Mouse (Mus musculus) retina, adult 2 months (tissue): ENCODE data around the gene Ankrd17.

Experiments
- DNase-seq: peaks from one replicate; pipeline ENCODE4 v3.0.0-alpha.2; 2012; ENCODE audit warnings: low read depth, low spot score

The Ankrd17 gene

DNA sequence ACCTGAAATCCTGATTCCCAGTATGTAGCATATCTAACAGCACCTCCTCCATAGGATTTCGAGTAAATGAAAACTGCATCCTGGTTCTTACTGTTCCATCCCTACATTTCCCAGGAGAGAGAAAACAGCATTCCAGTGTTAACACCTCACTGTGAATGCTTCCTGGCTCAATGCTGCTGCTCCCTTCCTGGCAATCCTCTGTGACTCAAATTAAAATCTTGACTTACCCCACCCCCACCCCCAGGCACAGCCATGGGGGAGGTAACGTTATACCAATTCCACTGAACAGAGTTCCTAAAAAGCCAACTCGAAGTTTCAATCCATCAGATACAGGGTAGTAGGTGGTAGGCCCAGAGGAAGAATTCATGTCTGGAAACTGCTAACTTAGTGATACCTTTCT, 143.4 kb downstream of the Ankrd17 start:
- no peak for DNase-seq

DNA sequence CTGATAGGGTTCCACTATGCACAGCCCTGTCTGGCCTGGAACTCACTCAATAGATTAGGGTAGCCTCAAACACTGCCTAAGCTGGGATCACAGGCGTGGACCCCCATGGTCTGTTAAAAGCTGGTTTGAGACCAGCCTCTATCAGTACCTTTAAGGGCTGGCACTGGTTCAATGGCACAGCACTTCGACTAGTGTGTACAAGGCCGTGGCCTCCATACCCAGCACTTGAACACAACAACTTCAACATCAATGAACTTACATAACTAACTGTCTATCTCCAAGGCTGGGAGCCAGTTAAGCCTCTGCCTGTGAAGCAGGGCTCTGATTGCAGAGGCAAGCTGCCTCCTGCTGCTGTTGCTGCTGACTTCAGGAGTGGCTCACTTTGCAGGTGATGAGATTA, 148.6 kb downstream of the Ankrd17 start:
- DNase-seq = no peak

DNA sequence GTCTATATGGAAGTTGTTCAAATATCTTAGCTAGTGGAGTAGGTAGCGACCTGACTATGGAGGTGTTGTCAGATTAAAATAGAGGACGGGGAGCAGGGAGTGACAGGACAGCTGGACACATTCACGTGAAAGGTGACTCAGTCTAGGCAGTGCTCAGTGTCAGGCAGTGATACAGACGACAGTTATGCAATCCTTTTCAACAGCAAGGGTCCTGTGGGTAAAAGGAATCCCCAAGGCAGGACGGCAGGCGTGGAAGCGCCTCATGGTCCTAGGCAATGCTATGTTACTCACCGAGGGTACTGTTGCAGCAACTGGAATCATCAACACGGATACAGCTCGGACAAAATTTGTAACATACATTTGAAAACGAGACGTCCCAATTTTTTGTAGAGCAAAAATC, 149.2 kb downstream of the Ankrd17 start:
- DNase-seq = no peak

DNA sequence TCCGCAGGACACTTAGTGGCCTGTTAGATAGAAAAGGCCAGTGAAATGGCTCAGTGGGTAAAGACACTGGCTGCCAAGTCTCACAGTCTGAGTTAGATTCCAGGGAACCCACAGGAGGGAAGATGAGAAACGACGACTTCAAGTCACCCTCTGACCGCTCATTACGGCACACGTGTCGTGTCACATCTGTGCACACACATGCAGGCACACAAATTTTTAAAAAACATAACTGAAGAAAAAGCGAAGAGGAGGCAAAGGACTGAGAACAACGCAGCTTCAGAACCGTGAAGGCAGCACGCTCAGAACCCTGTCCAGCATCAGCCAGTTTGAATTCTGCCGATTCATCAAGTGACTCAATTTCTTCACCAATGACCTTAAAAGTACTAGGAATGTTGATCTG, 153.0 kb downstream of the Ankrd17 start:
- no peak for DNase-seq

DNA sequence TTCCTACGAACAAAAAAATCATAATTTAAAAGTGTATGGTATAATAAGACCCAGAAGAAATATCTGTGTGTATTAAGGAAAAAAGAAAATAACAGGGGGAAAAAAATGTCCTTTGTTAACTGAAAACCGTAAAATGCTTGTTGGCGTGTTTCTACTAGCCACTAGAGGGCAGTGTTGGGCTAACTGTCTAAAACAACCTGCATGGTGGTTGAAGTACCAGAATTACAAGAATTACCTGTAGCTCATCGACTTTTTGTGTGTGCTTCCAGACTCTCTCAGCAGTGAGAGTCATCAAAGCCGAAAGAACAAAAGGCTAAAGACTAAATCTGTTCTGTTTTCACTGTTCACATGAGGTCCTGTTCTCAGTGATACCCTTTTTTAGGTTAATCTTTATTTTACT, 163.2 kb downstream of the Ankrd17 start:
- DNase-seq = peak; percentile 29

DNA sequence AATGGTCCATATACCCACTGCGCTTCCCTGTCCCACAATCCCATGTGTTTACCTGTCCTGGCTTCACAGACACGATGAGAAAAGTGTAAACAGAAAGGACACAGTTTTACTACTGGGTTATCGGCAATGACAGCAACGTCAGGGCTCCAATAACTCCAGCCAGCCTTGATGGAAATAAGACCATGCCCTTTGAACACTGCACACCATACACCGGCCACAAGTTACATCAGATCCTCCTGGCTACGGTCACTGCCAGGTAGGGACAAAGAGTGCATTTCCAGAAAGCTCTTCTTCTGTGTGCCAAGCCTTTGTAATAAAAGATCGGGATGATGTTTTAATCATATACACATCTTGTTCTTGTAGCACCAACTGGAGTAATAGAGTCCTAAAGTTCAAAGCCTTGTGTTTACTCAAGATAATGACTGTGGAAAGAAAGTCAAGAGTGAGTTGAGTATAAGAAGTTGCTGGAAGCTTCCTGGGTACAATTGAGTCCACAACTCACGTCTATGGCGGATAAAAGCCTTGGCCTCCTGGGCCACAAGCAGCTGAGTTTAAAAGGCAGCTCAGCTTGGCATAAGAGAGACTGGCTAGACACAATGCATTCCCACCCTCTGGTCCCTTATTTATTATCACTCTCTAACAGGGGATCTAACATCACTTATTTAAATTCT, 163.8 kb downstream of the Ankrd17 start:
- no peak for DNase-seq

DNA sequence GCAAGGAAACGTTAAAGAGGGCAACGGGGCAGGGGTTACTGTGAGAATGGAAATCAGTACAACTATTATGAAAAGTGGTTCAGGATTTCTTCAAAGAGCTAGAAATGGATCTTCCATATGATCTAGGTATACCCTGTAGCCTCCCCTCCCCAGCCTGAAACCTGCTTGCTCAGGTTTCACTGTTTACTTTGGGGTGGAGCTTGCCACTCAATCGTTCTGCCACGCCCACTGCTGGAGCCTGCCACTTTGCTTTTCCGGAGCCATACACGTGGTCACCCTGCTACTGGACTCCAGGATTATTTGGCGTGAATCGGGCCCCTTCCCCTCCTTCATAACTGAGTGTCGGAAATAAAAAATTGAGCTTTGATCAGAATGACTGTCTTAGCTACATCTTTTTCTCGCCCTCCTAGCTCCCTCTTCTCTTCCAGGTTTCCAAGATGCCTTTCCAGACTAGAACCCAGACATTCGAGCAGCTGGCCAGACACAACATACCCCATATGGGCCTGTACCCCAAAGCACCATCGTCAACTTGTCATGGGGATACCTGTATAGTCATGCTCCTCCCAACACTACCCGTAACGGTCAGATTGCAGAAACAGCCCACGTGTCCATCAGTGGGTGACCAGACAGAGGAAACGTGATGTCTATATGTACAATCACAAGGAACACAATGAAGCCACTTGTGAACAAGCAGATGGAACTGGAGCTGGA, 166.3 kb downstream of the Ankrd17 start:
- DNase-seq = no peak

DNA sequence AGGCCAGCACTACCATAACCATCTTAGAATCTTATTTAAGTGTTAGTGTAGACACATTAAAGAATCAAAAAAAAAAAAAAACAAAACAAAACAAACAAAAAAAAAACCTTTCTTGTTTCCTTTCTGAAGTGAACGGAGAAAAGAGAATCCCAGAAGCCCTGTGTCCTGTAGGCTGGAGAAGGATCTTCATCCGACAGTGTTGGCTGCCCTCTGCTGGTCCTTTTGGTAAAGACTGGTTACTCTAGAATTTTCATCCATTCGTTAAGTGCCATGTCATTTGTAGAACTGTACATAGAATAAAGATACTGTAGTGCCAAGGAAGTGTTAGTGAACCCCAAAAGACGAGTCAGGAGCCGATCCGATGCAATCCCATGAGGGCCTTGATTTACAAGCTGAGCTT, 171.5 kb downstream of the Ankrd17 start:
- peak; percentile 41 for DNase-seq

DNA sequence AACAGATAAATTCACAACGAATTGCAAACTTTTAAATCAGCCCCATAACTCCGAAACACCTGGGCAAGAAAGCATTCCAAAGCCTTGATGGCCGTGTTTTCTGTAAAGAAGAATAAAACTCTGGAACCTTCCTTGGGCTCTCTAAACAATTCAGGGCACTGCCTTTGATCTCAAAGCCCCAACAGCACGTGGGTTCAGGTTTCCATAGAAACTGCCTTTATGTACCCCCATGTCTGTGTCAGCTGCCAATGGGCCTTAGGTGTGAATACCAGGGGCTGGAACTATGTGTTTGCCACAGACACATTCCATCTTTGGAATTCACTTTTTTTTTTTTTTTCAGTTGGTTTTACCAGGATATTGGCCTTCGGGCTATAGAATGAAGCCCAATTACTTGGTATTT, 183.6 kb downstream of the Ankrd17 start:
- DNase-seq = no peak

DNA sequence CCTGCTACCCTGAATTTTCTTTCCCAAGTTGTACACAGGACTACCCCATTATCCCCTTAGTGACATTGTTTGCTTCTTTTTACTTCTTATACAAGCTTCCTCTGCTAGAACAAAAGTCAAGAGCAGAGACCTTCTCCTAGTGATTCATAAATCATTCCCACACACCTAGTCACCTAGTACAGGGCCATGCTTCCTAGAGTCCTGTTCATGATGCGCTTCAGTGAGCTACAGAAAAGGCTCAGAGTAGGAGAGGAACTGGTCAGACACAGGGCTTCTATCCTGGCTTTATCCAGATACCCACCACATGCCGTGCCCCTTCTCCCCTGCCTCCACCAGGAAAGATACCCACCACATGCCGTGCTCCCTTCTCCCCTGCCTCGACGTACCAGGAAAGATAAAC, 187.3 kb downstream of the Ankrd17 start:
- DNase-seq = no peak

DNA sequence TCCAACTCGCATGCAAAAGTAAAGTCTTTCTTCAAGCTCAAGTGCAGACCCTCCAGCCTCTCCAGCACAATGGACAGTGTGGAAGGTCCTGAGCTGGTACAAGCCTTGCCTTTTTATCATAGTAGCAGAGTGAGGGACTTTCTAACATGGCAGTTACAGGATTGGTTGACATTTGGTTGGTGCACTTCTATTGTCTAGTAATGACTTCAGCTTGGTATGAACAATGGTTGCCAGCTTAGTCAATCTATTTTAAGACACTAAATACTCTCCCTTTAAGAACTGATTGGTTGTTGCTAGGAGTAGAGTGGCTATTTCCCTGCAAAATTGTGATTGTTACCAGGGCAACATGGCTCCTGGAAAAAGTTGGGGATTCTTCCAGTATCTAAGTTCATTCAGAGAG, 188.3 kb downstream of the Ankrd17 start:
- DNase-seq = no peak
